Mouse (Mus musculus) heart, embryonic 13.5 days (tissue): ENCODE results near the gene Ipcef1. TPM values are rescaled to one million over a fixed set of nuclear protein-coding genes. Genes with fewer than 3 reads are reported as not detected.
"Not testable (repeated sequence)": the region's sequence is repeated elsewhere in the genome, so short reads cannot be mapped to it uniquely, and the experiment has no call there.

Experiments used
- ATAC-seq: fragments of 200-750 bp; cut with Nextera tagmentation; 2 replicates; pipeline ENCODE4 v1.8.0; 2017; ENCODE audit warnings: moderate TSS enrichment; ENCODE audit not compliant: insufficient number of reproducible peaks, low FRiP score, low TSS enrichment; ENCODE audit errors: extremely low read depth
- H3K27ac ChIP-seq: fragments of 300-500 bp; sonication (generic); replicated peaks from 2 replicates; pipeline ENCODE4 v1.5.1; 2015; ENCODE audit warnings: moderate library complexity, mild to moderate bottlenecking, inconsistent platforms
- H3K27me3 ChIP-seq: fragments of 300-500 bp; sonication (generic); replicated peaks from 2 replicates; pipeline ENCODE4 v1.6.1; 2015; ENCODE audit warnings: mild to moderate bottlenecking, inconsistent platforms
- H3K36me3 ChIP-seq: fragments of 300-500 bp; sonication (generic); 2 replicates; pipeline ENCODE4 v1.6.1; 2015; ENCODE audit warnings: mild to moderate bottlenecking, inconsistent platforms
- H3K4me1 ChIP-seq: fragments of 300-500 bp; sonication (generic); 2 replicates; pipeline ENCODE4 v1.6.1; 2015; ENCODE audit warnings: inconsistent platforms
- H3K4me2 ChIP-seq: fragments of 300-500 bp; sonication (generic); 2 replicates; pipeline ENCODE4 v1.6.1; 2015; ENCODE audit warnings: inconsistent platforms, mild to moderate bottlenecking, moderate library complexity
- H3K4me3 ChIP-seq: fragments of 300-500 bp; sonication (generic); 2 replicates; pipeline ENCODE4 v1.5.1; 2015; ENCODE audit warnings: moderate library complexity, mild to moderate bottlenecking, inconsistent platforms
- H3K9ac ChIP-seq: fragments of 300-500 bp; sonication (generic); 2 replicates; pipeline ENCODE4 v1.6.1; 2015; ENCODE audit warnings: inconsistent platforms, mild to moderate bottlenecking, moderate library complexity
- H3K9me3 ChIP-seq: fragments of 300-500 bp; sonication (generic); 2 replicates; pipeline ENCODE4 v1.6.1; 2016; ENCODE audit warnings: inconsistent platforms
- WGBS: fragments of 180-500 bp; shearing (Covaris S2); methylation state at CpG from one replicate; pipeline ENCODE4 v1.1.7; 2015; ENCODE audit warnings: mixed read lengths; 5-methylcytosine and 5-hydroxymethylcytosine counted together
- polyA plus RNA-seq: library from polyadenylated mRNA; unstranded; fragments of >200 nt; fragmentation: Nextera tagmentation; extraction: Ambion mirVana; gene quantifications from 2 replicates; pipeline ENCODE4 v1.2.1, GENCODE M21; 2015

Ipcef1 gene
- polyA plus RNA-seq, 1 experiment from 2014 or later = 0.15 TPM

GRCm38 (mm10) chr10:7035547-7035946 lies 16.7 kb downstream of the Ipcef1 start:
- no peaks in the 10 kb centered on the region for H3K36me3 ChIP-seq
- no peaks in the 10 kb centered on the region for H3K9me3 ChIP-seq
- WGBS = 71% methylated on average over 12 of the region's 12 CpGs
- no peak overlapping the region for H3K27ac ChIP-seq
- no peak overlapping the region for H3K4me2 ChIP-seq
- no peaks in the 10 kb centered on the region for H3K27me3 ChIP-seq
- no peak overlapping the region for H3K4me3 ChIP-seq
- no peak for ATAC-seq
- H3K4me1 ChIP-seq = 0 out of 2 replicates have a peak, but pooled peaks cover 3% of the 10 kb centered on the region
- no peak overlapping the region for H3K9ac ChIP-seq

DNA sequence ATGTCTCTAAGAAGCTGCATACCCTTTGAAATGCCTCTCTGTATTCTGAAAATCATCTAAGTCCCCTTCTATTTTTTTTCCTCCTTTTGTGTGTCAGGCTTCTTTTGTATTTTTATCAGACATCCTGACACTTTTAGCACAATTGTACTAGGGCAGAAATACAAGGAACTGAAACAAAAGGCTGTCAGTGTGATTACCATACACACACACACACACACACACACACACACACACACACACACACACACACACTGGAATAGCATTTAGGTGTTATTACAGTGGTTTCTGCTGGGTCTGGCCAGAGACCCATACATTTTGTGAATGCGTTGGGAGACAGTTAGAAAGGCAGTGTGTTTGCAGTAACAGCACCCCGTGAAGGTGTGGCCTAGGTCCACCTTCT lies 18.8 kb downstream of the Ipcef1 start:
- WGBS = 76% methylated on average over 2 of the region's 2 CpGs
- Histone ChIP-seq H3K9ac (no peak overlapping the region), H3K4me3 (no peak overlapping the region), H3K36me3 (no peaks in the 10 kb centered on the region), H3K27ac (no peak overlapping the region), H3K4me2 (no peak overlapping the region), H3K9me3 (no peaks in the 10 kb centered on the region), H3K27me3 (no peaks in the 10 kb centered on the region), H3K4me1 (0 out of 2 replicates have a peak, but pooled peaks cover 3% of the 10 kb centered on the region)
- ATAC-seq = no peak

- Histone ChIP-seq H3K4me3 (no peak overlapping the region), H3K9me3 (no peaks in the 10 kb centered on the region), H3K27me3 (no peaks in the 10 kb centered on the region), H3K27ac (no peak overlapping the region), H3K4me2 (no peak overlapping the region), H3K9ac (no peak overlapping the region), H3K4me1 (no peaks in the 10 kb centered on the region), H3K36me3 (no peaks in the 10 kb centered on the region)
- no peak for ATAC-seq
- 78% methylated on average over 1 of the region's 1 CpGs for WGBS
Measured at GRCm38 (mm10) chr10:7025028-7025427, 27.2 kb downstream of the Ipcef1 start.

DNA sequence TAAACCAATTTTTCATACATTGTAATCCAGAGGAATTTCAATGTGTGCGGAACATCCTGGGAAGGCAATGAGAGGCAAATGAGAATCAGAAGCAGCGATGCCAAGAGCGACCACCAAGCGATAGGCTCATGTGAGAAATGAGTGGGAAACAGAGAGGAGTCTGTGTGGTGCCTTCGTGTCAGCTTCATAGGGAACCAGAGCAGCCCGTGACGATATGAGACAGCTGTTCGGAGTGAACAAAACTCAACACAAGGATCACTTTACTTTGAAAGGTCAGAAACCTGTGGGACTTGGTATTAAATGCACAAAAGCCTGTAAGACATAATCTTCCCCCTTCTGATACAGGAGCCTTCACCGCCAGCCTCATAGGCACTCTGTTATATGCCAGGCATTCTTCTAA lies 31.7 kb downstream of the Ipcef1 start:
- Histone ChIP-seq H3K36me3 (no peaks in the 10 kb centered on the region), H3K9ac (no peak overlapping the region), H3K4me3 (no peak overlapping the region), H3K27me3 (no peaks in the 10 kb centered on the region), H3K4me1 (no peaks in the 10 kb centered on the region), H3K9me3 (no peaks in the 10 kb centered on the region), H3K4me2 (no peak overlapping the region), H3K27ac (no peak overlapping the region)
- WGBS = 75% methylated on average over 9 of the region's 9 CpGs
- ATAC-seq = no peak

GRCm38 (mm10) chr10:7019781-7020386 lies 32.4 kb downstream of the Ipcef1 start:
- Histone ChIP-seq H3K9me3 (no peaks in the 10 kb centered on the region), H3K4me3 (no peak overlapping the region), H3K36me3 (no peaks in the 10 kb centered on the region), H3K27me3 (no peaks in the 10 kb centered on the region), H3K4me2 (no peak overlapping the region), H3K9ac (no peak overlapping the region), H3K4me1 (no peaks in the 10 kb centered on the region), H3K27ac (no peak overlapping the region)
- WGBS = 62% methylated on average over 7 of the region's 7 CpGs
- ATAC-seq = no peak

DNA sequence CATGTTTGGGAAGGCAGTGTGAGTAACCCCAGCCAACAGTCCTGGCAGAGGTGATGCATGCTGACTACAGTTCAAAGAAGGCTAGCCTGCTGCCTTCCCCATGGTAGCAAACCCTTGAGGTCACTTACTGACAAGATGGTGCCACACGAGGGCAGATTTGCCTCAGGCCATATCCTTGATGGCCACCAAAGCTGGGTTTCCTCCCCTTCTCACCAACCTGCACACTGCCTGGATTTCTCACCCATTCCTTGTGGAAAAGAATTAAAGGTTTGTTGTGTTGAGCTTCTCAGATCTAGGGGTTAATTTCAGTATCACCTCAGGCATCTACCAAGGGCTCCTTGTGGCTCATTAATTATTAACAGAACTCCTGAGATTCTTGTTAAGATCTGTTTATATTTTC lies 37.1 kb downstream of the Ipcef1 start:
- no peak overlapping the region for H3K9ac ChIP-seq
- H3K27ac ChIP-seq = no peak overlapping the region
- ATAC-seq = no peak
- 31% methylated on average over 1 of the region's 1 CpGs for WGBS
- no peaks in the 10 kb centered on the region for H3K36me3 ChIP-seq
- no peak overlapping the region for H3K4me3 ChIP-seq
- H3K4me2 ChIP-seq = no peak overlapping the region
- H3K4me1 ChIP-seq = no peaks in the 10 kb centered on the region
- no peaks in the 10 kb centered on the region for H3K9me3 ChIP-seq
- H3K27me3 ChIP-seq = no peaks in the 10 kb centered on the region

DNA sequence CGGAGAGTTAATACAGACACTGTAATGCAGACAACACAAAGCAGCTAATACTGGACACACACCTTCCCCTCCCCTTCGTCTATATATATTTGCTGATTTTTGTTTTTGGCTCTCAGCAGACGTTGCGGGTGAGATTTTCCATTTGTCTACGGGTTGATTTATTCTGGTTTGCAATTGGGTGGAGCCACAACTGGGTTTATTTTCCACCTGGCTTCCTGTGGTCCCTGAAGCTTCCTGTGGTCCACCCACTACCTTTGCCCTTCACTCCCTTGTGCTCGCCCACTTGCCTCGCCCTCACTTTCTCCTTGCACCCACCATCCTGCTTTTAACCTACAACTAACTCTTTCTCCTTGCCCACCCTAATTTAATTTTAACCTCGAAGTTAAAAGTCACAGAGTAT lies 41.7 kb downstream of the Ipcef1 start:
- WGBS = 80% methylated on average over 8 of the region's 8 CpGs

DNA sequence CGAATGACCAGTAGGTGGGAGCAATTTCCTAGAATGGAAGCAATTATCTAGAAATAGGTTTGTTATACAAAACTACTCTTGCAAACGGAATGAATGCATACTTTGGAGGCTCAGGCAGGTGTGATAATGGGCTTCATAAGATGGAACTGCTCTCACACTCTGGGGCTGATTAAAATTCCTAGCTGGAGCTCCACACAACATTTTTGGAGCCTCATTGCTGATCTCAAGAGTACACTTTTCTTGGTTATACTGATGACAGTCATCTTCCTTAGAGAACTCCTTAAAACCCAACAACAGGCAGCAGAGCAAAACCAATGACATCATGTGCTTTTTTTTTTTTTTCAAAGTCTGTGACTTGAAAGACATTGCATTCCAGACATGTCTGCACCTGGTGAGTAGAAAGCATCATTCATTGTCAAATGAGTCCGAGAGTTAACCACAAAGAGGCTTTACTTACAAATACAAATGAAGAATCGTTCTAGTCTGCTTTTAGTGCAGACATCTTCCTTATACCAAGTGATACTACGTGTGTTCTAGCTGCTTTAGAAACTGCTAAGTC lies 47.2 kb downstream of the Ipcef1 start:
- Histone ChIP-seq H3K4me1 (0 out of 2 replicates have a peak, but pooled peaks cover 2% of the 10 kb centered on the region), H3K9me3 (no peaks in the 10 kb centered on the region), H3K4me2 (no peak overlapping the region), H3K27me3 (no peaks in the 10 kb centered on the region), H3K9ac (no peak overlapping the region), H3K4me3 (no peak overlapping the region), H3K27ac (no peak overlapping the region), H3K36me3 (no peaks in the 10 kb centered on the region)
- ATAC-seq = no peak
- 60% methylated on average over 5 of the region's 5 CpGs for WGBS

More for the DNA sequence above, 41.7 kb downstream of the Ipcef1 start:
- no peak overlapping the region for H3K9ac ChIP-seq
- no peaks in the 10 kb centered on the region for H3K4me1 ChIP-seq
- no peak overlapping the region for H3K4me3 ChIP-seq
- H3K9me3 ChIP-seq = no peaks in the 10 kb centered on the region
- H3K4me2 ChIP-seq = no peak overlapping the region
- no peaks in the 10 kb centered on the region for H3K36me3 ChIP-seq
- ATAC-seq = no peak
- H3K27ac ChIP-seq = no peak overlapping the region
- H3K27me3 ChIP-seq = no peaks in the 10 kb centered on the region

DNA sequence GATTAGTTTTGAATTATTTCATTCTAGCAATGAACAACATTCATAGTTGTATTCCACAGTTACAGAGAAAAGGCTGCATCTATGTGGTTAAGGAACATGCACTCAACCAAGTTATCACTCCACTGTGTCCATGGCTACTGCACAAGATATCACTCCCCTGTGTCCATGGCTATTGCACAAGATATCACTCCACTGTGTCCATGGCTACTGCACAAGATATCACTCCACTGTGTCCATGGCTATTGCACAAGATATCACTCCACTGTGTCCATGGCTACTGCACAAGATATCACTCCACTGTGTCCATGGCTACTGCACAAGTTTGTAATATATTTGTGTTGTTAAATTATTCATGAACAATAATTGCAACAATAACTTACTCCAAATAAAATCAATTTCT lies 48.4 kb downstream of the Ipcef1 start:
- H3K4me1 ChIP-seq, ATAC-seq, H3K27me3 ChIP-seq, H3K36me3 ChIP-seq, H3K9ac ChIP-seq, H3K4me2 ChIP-seq, H3K27ac ChIP-seq, H3K4me3 ChIP-seq, H3K9me3 ChIP-seq: not testable (repeated sequence)

DNA sequence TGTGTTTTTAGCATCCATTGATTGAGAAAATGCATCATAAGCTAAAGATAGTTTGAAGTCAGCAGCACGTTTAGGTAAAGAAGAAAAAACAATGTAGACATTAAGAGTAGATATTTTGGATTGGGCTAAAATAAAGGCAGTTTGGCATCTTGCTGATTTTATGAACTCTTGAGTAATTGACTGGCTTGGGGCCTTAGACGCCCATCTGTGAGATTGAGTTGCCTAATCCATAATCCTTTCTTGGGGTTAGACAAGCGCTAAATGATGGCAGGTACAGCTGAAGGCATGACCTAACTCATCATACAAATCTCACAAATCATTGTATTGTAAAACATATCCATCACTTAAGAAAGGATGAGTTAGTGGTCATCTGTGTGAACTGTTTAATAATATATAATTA lies 52.9 kb downstream of the Ipcef1 start:
- no peak overlapping the region for H3K4me3 ChIP-seq
- no peaks in the 10 kb centered on the region for H3K9me3 ChIP-seq
- H3K4me1 ChIP-seq = 0 out of 2 replicates have a peak, but pooled peaks cover 2% of the 10 kb centered on the region
- ATAC-seq = no peak
- no peak overlapping the region for H3K27ac ChIP-seq
- no peak overlapping the region for H3K4me2 ChIP-seq
- H3K27me3 ChIP-seq = no peaks in the 10 kb centered on the region
- no peak overlapping the region for H3K9ac ChIP-seq
- 78% methylated on average over 3 of the region's 3 CpGs for WGBS
- no peaks in the 10 kb centered on the region for H3K36me3 ChIP-seq

DNA sequence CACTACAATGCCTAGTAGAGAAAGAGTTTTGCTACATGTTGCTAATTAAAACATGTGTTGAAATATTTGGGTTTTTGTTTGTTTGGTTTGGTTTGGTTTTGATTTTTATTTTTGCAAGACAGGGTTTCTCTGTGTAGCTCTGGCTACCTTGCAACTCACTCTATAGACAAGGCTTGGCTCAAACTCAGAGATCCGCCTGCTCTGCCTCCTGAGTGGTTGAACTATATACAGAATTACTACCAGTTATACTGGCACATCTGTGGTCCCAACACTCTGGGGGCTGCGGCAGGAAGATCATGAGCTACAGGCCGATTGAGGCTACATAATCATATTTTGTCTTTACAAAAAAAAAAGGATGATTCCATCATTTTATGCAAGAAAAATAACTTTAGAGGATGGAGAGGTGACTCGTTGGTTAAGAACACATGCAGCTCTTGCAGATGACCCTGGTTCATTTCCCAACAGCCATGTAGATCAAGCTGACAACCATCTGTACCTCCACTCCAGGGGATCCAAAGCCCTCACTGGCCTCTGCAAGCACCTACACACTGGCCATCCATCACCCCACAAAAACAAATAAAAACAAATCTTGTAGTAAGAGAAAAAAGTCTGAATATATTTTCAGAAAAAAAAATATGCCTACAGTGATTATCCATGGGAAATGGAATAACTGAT lies 53.6 kb downstream of the Ipcef1 start:
- Histone ChIP-seq H3K4me3 (no peak overlapping the region), H3K9ac (no peak overlapping the region), H3K9me3 (no peaks in the 10 kb centered on the region), H3K4me2 (no peak overlapping the region), H3K36me3 (no peaks in the 10 kb centered on the region), H3K27ac (no peak overlapping the region), H3K27me3 (no peaks in the 10 kb centered on the region), H3K4me1 (0 out of 2 replicates have a peak, but pooled peaks cover 2% of the 10 kb centered on the region)
- ATAC-seq = no peak
- WGBS = 73% methylated on average over 4 of the region's 4 CpGs

GRCm38 (mm10) chr10:6996895-6997294 lies 55.4 kb downstream of the Ipcef1 start:
- Histone ChIP-seq H3K36me3 (no peaks in the 10 kb centered on the region), H3K9ac (no peak overlapping the region), H3K27me3 (no peaks in the 10 kb centered on the region), H3K4me2 (no peak overlapping the region), H3K27ac (no peak overlapping the region), H3K9me3 (peaks cover under 1% of the 10 kb centered on the region; the same call in 1 of the 2 replicates), H3K4me1 (0 out of 2 replicates have a peak, but pooled peaks cover 2% of the 10 kb centered on the region), H3K4me3 (no peak overlapping the region)
- WGBS = 67% methylated on average over 3 of the region's 3 CpGs
- ATAC-seq = no peak
